Mouse (Mus musculus) liver, postnatal 0 days (tissue): ENCODE data around the gene Adcy10.

Experiments
- CTCF ChIP-seq: sonication (generic); IDR thresholded peaks from 2 replicates; pipeline ENCODE4 v1.5.1; 2016; ENCODE audit warnings: antibody characterized with exemption, low read depth
- EP300 ChIP-seq: IDR thresholded peaks from 2 replicates; pipeline ENCODE4 v1.6.1; 2016; ENCODE audit warnings: antibody characterized with exemption, low read depth, mild to moderate bottlenecking

DNA sequence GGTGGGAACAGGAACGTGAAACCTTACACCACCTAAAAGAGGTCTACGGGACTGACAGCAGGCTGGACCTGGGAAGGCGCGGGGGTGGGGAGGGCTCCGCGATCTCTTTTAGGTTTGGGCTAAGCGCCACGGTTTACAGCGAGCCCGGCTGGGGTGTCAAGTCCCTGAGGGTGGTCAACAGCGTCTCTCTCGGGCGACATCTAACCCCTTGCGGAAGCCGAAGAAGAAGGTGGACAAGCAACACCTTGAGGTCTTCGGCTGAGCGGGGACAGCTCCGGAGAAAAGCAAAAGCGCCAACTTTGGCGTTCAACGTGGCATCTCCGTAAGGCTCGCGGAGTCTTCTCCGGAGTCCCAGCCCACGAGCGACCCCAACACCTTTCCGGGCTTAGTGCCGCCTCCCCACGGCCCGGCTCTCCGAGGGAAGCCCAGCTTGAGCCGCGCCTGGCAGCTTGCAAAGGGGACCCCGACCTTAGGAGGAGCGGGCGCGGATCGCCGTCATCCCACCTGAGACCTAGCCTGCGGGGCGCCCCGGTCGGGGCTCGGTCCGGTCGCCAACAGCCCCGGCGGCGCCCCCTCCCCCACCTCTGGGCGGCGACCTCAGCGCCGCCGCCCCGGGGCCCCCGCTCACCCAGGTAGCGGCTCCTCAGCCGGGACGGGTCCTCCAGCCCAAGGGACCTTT, 25.3 kb upstream of the Adcy10 start:
- no peak for TF ChIP-seq CTCF
- TF ChIP-seq EP300 = no peak
